16 mouse cellular contexts compared by ENCODE assay signal in the genomic region with DNA sequence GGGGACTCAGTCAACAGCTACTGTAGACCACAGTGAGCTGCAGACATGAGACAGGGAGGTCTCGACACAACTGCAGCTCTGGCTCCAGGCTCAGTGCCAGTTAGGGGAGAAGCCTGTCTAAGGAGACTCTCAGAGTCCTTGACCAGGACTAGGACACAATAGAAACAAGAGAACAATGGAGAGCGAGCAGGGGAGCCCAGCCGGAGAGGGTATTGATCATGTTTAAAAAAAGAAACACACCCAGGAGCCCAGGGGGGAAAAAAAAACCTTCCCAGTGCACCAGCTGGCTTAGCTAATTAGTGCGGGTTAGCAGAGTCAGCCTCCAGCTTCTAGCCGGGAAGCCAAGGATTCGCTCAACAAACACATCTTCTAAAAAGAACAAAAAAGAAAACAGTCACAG.
DNase-seq lines count a peak whose midpoint lies in the region; ATAC-seq and TF ChIP-seq lines count a peak whose summit lies in the region.
"Had no signal": no experiment of that assay in that cellular context is flagged by ENCODE, and none has a peak within 500 bp of the region (broad histone marks: within the 10 kb centered on the region; RNA-seq: fewer than 3 reads in every experiment).

No protein-coding gene starts in this region.

- no peak overlapping the region for H3K9ac ChIP-seq in heart, embryonic 14.5 days (ENCODE audit: low read length)
- no peak overlapping the region for H3K9ac ChIP-seq in midbrain, embryonic 11.5 days (ENCODE audit: low read length)
- no peak overlapping the region for H3K9ac ChIP-seq in midbrain, postnatal 0 days (replicated peaks; ENCODE audit: low read length, poor library complexity, severe bottlenecking)
- no peak overlapping the region for H3K9ac ChIP-seq in midbrain, embryonic 14.5 days (replicated peaks; ENCODE audit: low read length)
- H3K9ac ChIP-seq: heart, embryonic 13.5 days; limb, embryonic 15.5 days; lung, embryonic 15.5 days had no signal

- H3K36me3 ChIP-seq in heart, embryonic 14.5 days (ENCODE audit: control insufficient read depth, insufficient read depth, low read length): no peaks in the 10 kb centered on the region
- no peaks in the 10 kb centered on the region for H3K36me3 ChIP-seq in midbrain, embryonic 11.5 days (ENCODE audit: control insufficient read depth, insufficient read depth, low read length)
- no peaks in the 10 kb centered on the region for H3K36me3 ChIP-seq in midbrain, postnatal 0 days (ENCODE audit: insufficient read depth, low read length)
- H3K36me3 ChIP-seq in midbrain, embryonic 14.5 days (ENCODE audit: control insufficient read depth, insufficient read depth, low read length): no peaks in the 10 kb centered on the region
- H3K36me3 ChIP-seq: heart, embryonic 13.5 days; limb, embryonic 15.5 days; lung, embryonic 15.5 days had no signal

- no peak overlapping the region for H3K4me3 ChIP-seq in heart, embryonic 14.5 days (ENCODE audit: control insufficient read depth in 1 of 2, insufficient read depth in 1 of 2, low read depth in 1 of 2, low read length in 2 of 2)
- H3K4me3 ChIP-seq in midbrain, embryonic 11.5 days (ENCODE audit: low read depth, low read length): no peak overlapping the region
- H3K4me3 ChIP-seq in midbrain, postnatal 0 days (ENCODE audit: low read depth, low read length): no peak overlapping the region
- H3K4me3 ChIP-seq in midbrain, embryonic 14.5 days (replicated peaks; ENCODE audit: low read depth, low read length): no peak overlapping the region
- H3K4me3 ChIP-seq: heart, embryonic 13.5 days; left cerebral cortex, adult 2 months; limb, embryonic 15.5 days; lung, embryonic 15.5 days had no signal

- DNase-seq in heart, adult 8-10 months (ENCODE audit: low spot score): no peak
- peak; percentile 90 for DNase-seq in midbrain, embryonic 11.5 days (ENCODE audit: low spot score, missing footprints)
- no peak for DNase-seq in midbrain, postnatal 0 days (ENCODE audit: low spot score)
- peak; percentile 32 for DNase-seq in embryo, embryonic 10.5 days (ENCODE audit: low spot score)
- peak; percentile 57 for DNase-seq in midbrain, embryonic 14.5 days
- no peak for DNase-seq in adrenal gland, postnatal 14 days
- DNase-seq: cerebellum, adult 9-10 months; gastrocnemius, postnatal 10 days; thymus, postnatal 36 days had no signal

- H3K9me3 ChIP-seq in heart, embryonic 14.5 days (ENCODE audit: control insufficient read depth, low read length): peaks cover 4% of the 10 kb centered on the region; the same call in 1 of the 2 replicates
- H3K9me3 ChIP-seq in midbrain, embryonic 11.5 days (ENCODE audit: control insufficient read depth, low read length): no peaks in the 10 kb centered on the region
- H3K9me3 ChIP-seq in midbrain, postnatal 0 days (ENCODE audit: low read length): no peaks in the 10 kb centered on the region
- no peaks in the 10 kb centered on the region for H3K9me3 ChIP-seq in midbrain, embryonic 14.5 days (ENCODE audit: control insufficient read depth, low read length)
- H3K9me3 ChIP-seq: heart, embryonic 13.5 days; limb, embryonic 15.5 days; lung, embryonic 15.5 days had no signal

- peaks cover 0 to 3% of the 10 kb centered on the region in 2 experiments; a peak in 1 of 4 replicates for H3K4me1 ChIP-seq in heart, embryonic 14.5 days (ENCODE audit: control insufficient read depth in 2 of 2, insufficient read depth in 2 of 2, low read length in 2 of 2)
- peaks cover 10% of the 10 kb centered on the region; the same call in 1 of the 2 replicates for H3K4me1 ChIP-seq in midbrain, embryonic 11.5 days (ENCODE audit: control insufficient read depth, insufficient read depth, low read length)
- 0 out of 2 replicates have a peak, but pooled peaks cover 3% of the 10 kb centered on the region for H3K4me1 ChIP-seq in midbrain, postnatal 0 days (ENCODE audit: insufficient read depth, low read length)
- peaks cover 17% of the 10 kb centered on the region for H3K4me1 ChIP-seq in midbrain, embryonic 14.5 days (ENCODE audit: control insufficient read depth, insufficient read depth, low read length)
- H3K4me1 ChIP-seq: limb, embryonic 15.5 days; lung, embryonic 15.5 days had no signal

- no peaks in the 10 kb centered on the region for H3K27me3 ChIP-seq in heart, embryonic 14.5 days (ENCODE audit: control insufficient read depth, insufficient read depth, low read length)
- peaks cover 2% of the 10 kb centered on the region; the same call in 1 of the 2 replicates for H3K27me3 ChIP-seq in midbrain, embryonic 11.5 days (ENCODE audit: control insufficient read depth, insufficient read depth, low read length)
- no peaks in the 10 kb centered on the region for H3K27me3 ChIP-seq in midbrain, postnatal 0 days (ENCODE audit: insufficient read depth, low read length)
- no peaks in the 10 kb centered on the region for H3K27me3 ChIP-seq in midbrain, embryonic 14.5 days (ENCODE audit: control insufficient read depth, insufficient read depth, low read length)
- H3K27me3 ChIP-seq: limb, embryonic 15.5 days; lung, embryonic 15.5 days had no signal

- no peak for TF ChIP-seq CTCF in midbrain, postnatal 0 days (IDR thresholded peaks at IDR 0.05)

- 22% methylated on average over 6 of the region's 6 CpGs for WGBS in heart, embryonic 14.5 days
- WGBS in midbrain, embryonic 11.5 days: 3% methylated on average over 6 of the region's 6 CpGs
- WGBS in midbrain, postnatal 0 days: 18% methylated on average over 6 of the region's 6 CpGs
- WGBS in midbrain, embryonic 14.5 days: 2% methylated on average over 6 of the region's 6 CpGs

- no peak overlapping the region for H3K27ac ChIP-seq in heart, embryonic 14.5 days (replicated peaks in 1 of 2; ENCODE audit: control insufficient read depth in 1 of 2, insufficient read depth in 1 of 2, low read depth in 2 of 2, low read length in 2 of 2)
- H3K27ac ChIP-seq in midbrain, embryonic 11.5 days (ENCODE audit: low read depth, low read length): no peak overlapping the region
- H3K27ac ChIP-seq in midbrain, postnatal 0 days (ENCODE audit: low read depth, low read length): no peak overlapping the region
- no peak overlapping the region for H3K27ac ChIP-seq in midbrain, embryonic 14.5 days (replicated peaks; ENCODE audit: low read depth, low read length)
- H3K27ac ChIP-seq: heart, embryonic 13.5 days; kidney, postnatal 0 days; left cerebral cortex, adult 2 months; limb, embryonic 15.5 days; lung, embryonic 15.5 days had no signal

- 0 out of 2 replicates have a peak overlapping the region, but pooled peaks have one; percentile 21 for H3K4me2 ChIP-seq in heart, embryonic 14.5 days (ENCODE audit: low read length)
- no peak overlapping the region for H3K4me2 ChIP-seq in midbrain, embryonic 11.5 days
- H3K4me2 ChIP-seq in midbrain, postnatal 0 days (ENCODE audit: low read depth, low read length, poor library complexity, severe bottlenecking): no peak overlapping the region
- H3K4me2 ChIP-seq in midbrain, embryonic 14.5 days (ENCODE audit: low read length): no peak overlapping the region
- H3K4me2 ChIP-seq: heart, embryonic 13.5 days; limb, embryonic 15.5 days; lung, embryonic 15.5 days had no signal

- ATAC-seq in heart, embryonic 14.5 days (ENCODE audit: insufficient number of reproducible peaks, insufficient read depth, low FRiP score, low read depth): no peak
- no peak for ATAC-seq in midbrain, embryonic 11.5 days (ENCODE audit: low FRiP score)
- no peak for ATAC-seq in midbrain, postnatal 0 days (ENCODE audit: low FRiP score)
- no peak for ATAC-seq in midbrain, embryonic 14.5 days (ENCODE audit: low FRiP score, low TSS enrichment)
- ATAC-seq in activated CD4-positive, CD25-positive, alpha-beta regulatory T cell, adult 4 months: no peak

Comparison
In these comparisons a context has a peak if more than half of its experiments do, and no peak if none do; other contexts are left out.
1. DNase-seq: peak in midbrain, embryonic 11.5 days (single experiment), embryo, embryonic 10.5 days (single experiment) and midbrain, embryonic 14.5 days (single experiment); none in heart, adult 8-10 months (single experiment), midbrain, postnatal 0 days (single experiment) and adrenal gland, postnatal 14 days (single experiment).